Mouse (Mus musculus) erythroblast, embryonic 14.5 days (primary cell): ENCODE measurements around the gene Asb10.

ENCODE experiments used
- GATA1 ChIP-seq: IDR thresholded peaks from 2 replicates; pipeline ENCODE4 v1.6.1; 2012; ENCODE audit warnings: low read length, inconsistent platforms, mixed read lengths
- TAL1 ChIP-seq: IDR thresholded peaks from 3 replicates; pipeline ENCODE4 v1.6.1; 2012; ENCODE audit warnings: low read length, inconsistent platforms, mixed read lengths

DNA sequence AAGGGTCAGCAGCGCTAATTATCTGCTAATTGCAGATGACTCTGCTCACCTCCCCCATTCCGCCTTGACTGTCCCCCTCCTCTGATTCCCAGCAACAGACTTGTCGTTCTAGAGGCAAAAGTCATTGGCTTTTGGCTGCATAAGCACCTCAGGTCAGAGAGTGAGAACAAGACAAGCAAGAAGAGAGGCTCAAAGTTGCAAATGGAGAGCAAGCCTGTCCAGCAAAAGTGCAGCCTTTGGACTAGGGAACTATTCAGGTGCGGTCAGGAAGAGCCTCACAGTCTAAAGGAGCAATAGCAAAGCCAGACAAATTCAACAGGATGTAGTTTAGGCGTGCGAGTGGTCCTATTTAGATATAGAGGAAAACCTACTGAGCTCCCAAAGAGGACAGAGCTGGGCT is 13.0 kb downstream of the Asb10 start:
- TF ChIP-seq TAL1: no peak
- TF ChIP-seq GATA1: no peak
